Mouse (Mus musculus): ENCODE data around the gene Ece1.

GRCm38 (mm10) chr4:138005781-138006180 lies 143.7 kb downstream of the Ece1 start:
- TF ChIP-seq CTCF (IDR thresholded peaks at IDR 0.05; ENCODE audit: insufficient read depth, low read length), result no peak
- no peak for TF ChIP-seq POLR2A (IDR thresholded peaks at IDR 0.05; ENCODE audit: borderline replicate concordance, extremely low read depth, low read depth, low read length)

Measured in lung, adult 2 months (tissue).